In the genomic region with DNA sequence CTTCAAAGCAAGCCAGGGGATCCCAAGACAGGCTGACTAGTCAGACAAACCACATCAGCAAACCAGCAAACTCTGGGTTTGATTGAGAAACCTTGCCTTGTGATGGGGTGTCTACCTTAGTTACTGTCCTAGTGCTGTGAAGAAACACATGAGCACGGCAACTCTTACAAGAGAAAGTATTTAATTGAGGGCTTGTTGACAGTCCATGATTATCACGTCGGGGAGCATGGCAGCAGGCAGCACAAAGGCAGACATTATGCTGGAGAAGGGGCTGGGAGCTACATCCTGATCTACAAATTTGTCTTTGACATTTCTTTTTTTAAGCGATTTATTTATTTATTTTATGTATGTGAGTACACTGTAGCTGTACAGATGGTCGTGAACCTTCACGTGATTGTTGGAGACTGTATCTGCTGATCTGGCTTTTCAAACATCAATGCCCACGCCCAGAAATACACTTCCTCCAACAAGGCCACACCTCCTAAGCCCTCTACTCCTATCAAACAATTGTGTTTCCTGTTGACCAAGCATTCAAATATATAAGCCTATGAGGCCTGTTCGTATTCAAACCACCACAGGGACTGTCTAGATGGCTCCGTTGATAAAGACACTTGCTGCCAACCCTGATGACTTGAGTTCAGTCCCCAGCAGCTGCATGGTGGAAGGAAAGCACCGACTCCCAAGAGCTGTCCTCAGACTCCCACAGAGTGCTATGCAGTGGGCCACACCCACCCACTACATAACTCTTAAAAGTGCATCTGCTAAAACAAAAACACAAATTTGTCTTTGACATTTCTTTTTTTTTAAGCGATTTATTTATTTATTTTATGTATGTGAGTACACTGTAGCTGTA, we compare ENCODE assay signal across 32 mouse cellular contexts. TPM values are rescaled to one million over a fixed set of nuclear protein-coding genes. Genes with fewer than 3 reads are reported as not detected.
DNase-seq lines count a peak whose midpoint lies in the region; ATAC-seq lines count a peak whose summit lies in the region.
"Had no signal": no experiment of that assay in that cellular context is flagged by ENCODE, and none has a peak within 500 bp of the region (broad histone marks: within the 10 kb centered on the region; RNA-seq: fewer than 3 reads in every experiment).

No protein-coding gene starts in this region.

- peak; percentile 66 for DNase-seq in 416B (ENCODE audit: low read depth)
- peak; percentile 23 for DNase-seq in brain, adult 2 months (ENCODE audit: low read depth, low spot score)
- no peak for DNase-seq in left cerebral cortex, postnatal 10 days (ENCODE audit: extremely low spot score in 1 of 2, low spot score in 2 of 2)
- DNase-seq in adrenal gland, adult 18-20 months (ENCODE audit: low spot score in 2 of 2), result no peak
- DNase-seq in thymus, postnatal 4 days, result no peak
- DNase-seq: cerebellum, adult 9-10 months; gastrocnemius, adult 2 months; heart, postnatal 10 days; layer of hippocampus, postnatal 36 days; retina, postnatal 1 day; right cerebral cortex, postnatal 4 days; thymus, postnatal 25 days had no signal

- peak; percentile 29 for ATAC-seq in CD4-positive, CD25-positive, alpha-beta regulatory T cell, adult 4 months
- peak; percentile 67 for ATAC-seq in megakaryocyte-erythroid progenitor cell, adult 5-6 weeks (replicated peaks; ENCODE audit: low FRiP score, low TSS enrichment, poor library complexity, severe bottlenecking)
- ATAC-seq in frontal cortex, adult (ENCODE audit: low TSS enrichment), result no peak
- ATAC-seq: forebrain, embryonic 14.5 days; midbrain, embryonic 15.5 days; Patski had no signal

- intact Hi-C loops in left cerebral cortex, postnatal 10 days (cut with DNase I), result no loop called here

RNA-seq across cellular contexts. Expression of a gene that starts 8.3 kb away (rescaled TPM):
- not detected for polyA plus RNA-seq in CD4-positive, CD25-positive, alpha-beta regulatory T cell, adult 4 months (2017; shearing (Covaris generic))
- not detected in 2 replicates for total RNA-seq in megakaryocyte-erythroid progenitor cell, adult 5-6 weeks (2014; fragmentation: Nextera tagmentation)
- not detected in 2 replicates for total RNA-seq in megakaryocyte-erythroid progenitor cell, adult 5-6 weeks (2017)
- total RNA-seq in left cerebral cortex, postnatal 10 days (2021), result not detected
- total RNA-seq in adrenal gland, adult 18-20 months (2021), result not detected
- total RNA-seq: CH12.LX; gastrocnemius, adult 2 months; granulocyte monocyte progenitor cell, adult 5-6 weeks; heart, postnatal 10 days; layer of hippocampus, postnatal 36 days; left cerebral cortex, postnatal 36 days; neutrophil, adult 5-6 weeks had no signal
- polyA plus RNA-seq: cortical plate, adult 2 months; embryonic facial prominence, embryonic 12.5 days; erythroblast, embryonic 14.5 days; forebrain, embryonic 14.5 days; heart, embryonic 11.5 days; hindbrain, embryonic 13.5 days; intestine, embryonic 14.5 days; kidney, embryonic 16.5 days; limb, embryonic 15.5 days; liver, embryonic 15.5 days; lung, embryonic 16.5 days; midbrain, embryonic 15.5 days; Patski had no signal

RNA-seq across cellular contexts. Expression of a gene that starts 12.4 kb away (rescaled TPM):
- not detected for polyA plus RNA-seq in CD4-positive, CD25-positive, alpha-beta regulatory T cell, adult 4 months (2017; shearing (Covaris generic))
- not detected in 2 replicates for total RNA-seq in megakaryocyte-erythroid progenitor cell, adult 5-6 weeks (2014; fragmentation: Nextera tagmentation)
- not detected in 2 replicates for total RNA-seq in megakaryocyte-erythroid progenitor cell, adult 5-6 weeks (2017)
- total RNA-seq in left cerebral cortex, postnatal 10 days (2021), result not detected
- total RNA-seq in adrenal gland, adult 18-20 months (2021), result not detected
- total RNA-seq: CH12.LX; gastrocnemius, adult 2 months; granulocyte monocyte progenitor cell, adult 5-6 weeks; heart, postnatal 10 days; layer of hippocampus, postnatal 36 days; left cerebral cortex, postnatal 36 days; neutrophil, adult 5-6 weeks had no signal
- polyA plus RNA-seq: cortical plate, adult 2 months; embryonic facial prominence, embryonic 12.5 days; erythroblast, embryonic 14.5 days; forebrain, embryonic 14.5 days; heart, embryonic 11.5 days; hindbrain, embryonic 13.5 days; kidney, embryonic 16.5 days; limb, embryonic 15.5 days; lung, embryonic 16.5 days; midbrain, embryonic 15.5 days; Patski had no signal

RNA-seq across cellular contexts. Expression of a gene that starts 35.1 kb away (rescaled TPM):
- not detected for polyA plus RNA-seq in CD4-positive, CD25-positive, alpha-beta regulatory T cell, adult 4 months (2017; shearing (Covaris generic))
- not detected in 2 replicates for total RNA-seq in megakaryocyte-erythroid progenitor cell, adult 5-6 weeks (2014; fragmentation: Nextera tagmentation)
- not detected in 2 replicates for total RNA-seq in megakaryocyte-erythroid progenitor cell, adult 5-6 weeks (2017)
- not detected for total RNA-seq in left cerebral cortex, postnatal 10 days (2021)
- total RNA-seq in adrenal gland, adult 18-20 months (2021), result not detected
- total RNA-seq: CH12.LX; gastrocnemius, adult 2 months; granulocyte monocyte progenitor cell, adult 5-6 weeks; heart, postnatal 10 days; layer of hippocampus, postnatal 36 days; left cerebral cortex, postnatal 36 days; neutrophil, adult 5-6 weeks had no signal
- polyA plus RNA-seq: cortical plate, adult 2 months; embryonic facial prominence, embryonic 12.5 days; erythroblast, embryonic 14.5 days; forebrain, embryonic 14.5 days; heart, embryonic 11.5 days; hindbrain, embryonic 13.5 days; intestine, embryonic 14.5 days; kidney, embryonic 16.5 days; liver, embryonic 15.5 days; lung, embryonic 16.5 days; midbrain, embryonic 15.5 days; Patski had no signal

RNA-seq across cellular contexts. Expression of a gene that starts 50.6 kb away (rescaled TPM):
- polyA plus RNA-seq in CD4-positive, CD25-positive, alpha-beta regulatory T cell, adult 4 months (2017; shearing (Covaris generic)), result not detected
- total RNA-seq in megakaryocyte-erythroid progenitor cell, adult 5-6 weeks (2014; fragmentation: Nextera tagmentation), result 0.22 TPM in 1 of 2 replicates, not detected in the other
- not detected in 2 replicates for total RNA-seq in megakaryocyte-erythroid progenitor cell, adult 5-6 weeks (2017)
- total RNA-seq in left cerebral cortex, postnatal 10 days (2021), result 10 to 100 TPM; 11.0 to 11.5 TPM
- total RNA-seq in adrenal gland, adult 18-20 months (2021), result 100 to 1,000 TPM in 1 of 2 experiments, 10 to 100 TPM in 1; 79.7 to 122 TPM

Comparison
In these comparisons a context has a peak if more than half of its experiments do, and no peak if none do; other contexts are left out.
1. DNase-seq: peak in 416B (single experiment) and brain, adult 2 months (single experiment); none in left cerebral cortex, postnatal 10 days (0 of 2), adrenal gland, adult 18-20 months (0 of 2) and thymus, postnatal 4 days (single experiment).